Mouse (Mus musculus) limb, embryonic 14.5 days (tissue): Measurements from ENCODE around the gene Emp3. TPM values are rescaled to one million over a fixed set of nuclear protein-coding genes. Genes with fewer than 3 reads are reported as not detected.

Source experiments
- ATAC-seq: fragments of 200-750 bp; cut with Nextera tagmentation; 2 replicates; pipeline ENCODE4 v1.8.0; 2017; ENCODE audit warnings: low read depth, moderate number of reproducible peaks, moderate TSS enrichment; ENCODE audit not compliant: low FRiP score
- DNase-seq: peaks from one replicate; pipeline ENCODE4 v3.0.0-alpha.2; 2015; ENCODE audit warnings: low spot score
- H3K27ac ChIP-seq: fragments of 300-500 bp; sonication (generic); replicated peaks from 2 replicates; pipeline ENCODE4 v1.5.1; 2014; ENCODE audit warnings: low read depth, mild to moderate bottlenecking, low read length, moderate library complexity, mixed read lengths
- H3K27me3 ChIP-seq: fragments of 300-500 bp; sonication (generic); 2 replicates; pipeline ENCODE4 v1.6.1; 2014; ENCODE audit warnings: low read length, mixed read lengths; ENCODE audit not compliant: control insufficient read depth, insufficient read depth
- H3K36me3 ChIP-seq: fragments of 300-500 bp; sonication (generic); 2 replicates; pipeline ENCODE4 v1.6.1; 2014; ENCODE audit warnings: mild to moderate bottlenecking, low read length, moderate library complexity, mixed read lengths; ENCODE audit not compliant: control insufficient read depth, insufficient read depth
- H3K4me1 ChIP-seq: fragments of 300-500 bp; sonication (generic); 2 replicates; pipeline ENCODE4 v1.6.1; 2014; ENCODE audit warnings: antibody characterized with exemption, low read length, mixed read lengths; ENCODE audit not compliant: control insufficient read depth, insufficient read depth
- H3K4me2 ChIP-seq: fragments of 300-500 bp; sonication (generic); replicated peaks from 2 replicates; pipeline ENCODE4 v1.6.1; 2014; ENCODE audit warnings: low read depth, mild to moderate bottlenecking, low read length, moderate library complexity; ENCODE audit not compliant: severe bottlenecking
- H3K4me3 ChIP-seq: fragments of 300-500 bp; sonication (generic); replicated peaks from 2 replicates; pipeline ENCODE4 v1.5.1; 2014; ENCODE audit warnings: low read length
- H3K9ac ChIP-seq: fragments of 300-500 bp; sonication (generic); 2 replicates; pipeline ENCODE4 v1.6.1; 2014; ENCODE audit warnings: mild to moderate bottlenecking, low read depth, low read length, moderate library complexity; ENCODE audit not compliant: severe bottlenecking
- H3K9me3 ChIP-seq: fragments of 300-500 bp; sonication (generic); 2 replicates; pipeline ENCODE4 v1.6.1; 2016; ENCODE audit warnings: low read length; ENCODE audit not compliant: control insufficient read depth
- POLR2A ChIP-seq: fragments of 200-500 bp; IDR thresholded peaks from 2 replicates; pipeline ENCODE4 v1.8.0; 2012; ENCODE audit warnings: inconsistent platforms, mild to moderate bottlenecking, moderate library complexity, borderline replicate concordance; ENCODE audit not compliant: insufficient read depth, insufficient read length; ENCODE audit errors: extremely low read depth
- WGBS: fragments of 180-500 bp; shearing (Covaris S2); extraction: QIAGEN DNeasy Blood & Tissue Kit; methylation state at CpG from one replicate; pipeline ENCODE4 v1.1.7; 2014; 5-methylcytosine and 5-hydroxymethylcytosine counted together
- polyA plus RNA-seq, 2 experiments: library from polyadenylated mRNA; depleted of rRNA in 1 of 2; stranded (reverse) in 1 of 2; unstranded in 1 of 2; fragments of >200 nt; fragmentation: Nextera tagmentation in 1 of 2; extraction: Ambion mirVana in 1 of 2; gene quantifications; 2 replicates each; pipeline versions ENCODE4 v1.2.1 to v1.2.3; 2012 to 2014

Emp3 gene
- polyA plus RNA-seq, 2 experiments, result 201 to 318 TPM

DNA sequence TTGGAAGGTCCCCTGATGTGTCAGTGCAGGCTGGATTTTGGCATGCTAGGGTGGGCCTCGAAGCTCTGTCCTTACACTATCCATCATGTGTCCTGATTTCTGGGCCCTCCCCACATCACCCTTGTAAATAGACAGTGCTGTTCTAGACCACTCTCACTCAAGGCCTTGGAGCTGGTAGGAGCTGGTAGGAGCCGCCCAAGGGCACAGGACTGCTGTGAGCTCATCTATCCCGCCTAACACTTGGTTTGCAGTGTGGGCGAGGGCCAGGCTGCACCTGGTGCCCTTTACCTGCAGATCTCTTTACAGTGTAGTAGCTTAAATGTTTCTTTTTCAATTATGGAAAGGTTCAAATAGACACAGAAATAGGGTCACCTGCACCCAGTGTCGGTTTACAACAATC, 6.2 kb downstream of the Emp3 start:
- Histone ChIP-seq H3K9me3 (no peaks in the 10 kb centered on the region), H3K27ac (no peak overlapping the region), H3K4me2 (no peak overlapping the region), H3K4me3 (no peak overlapping the region), H3K4me1 (peaks cover 32% of the 10 kb centered on the region), H3K27me3 (no peaks in the 10 kb centered on the region), H3K9ac (no peak overlapping the region), H3K36me3 (peaks cover 23% of the 10 kb centered on the region; the same call in 1 of the 2 replicates)
- DNase-seq (no peak), ATAC-seq (no peak)
- 88% methylated on average over 5 of the region's 5 CpGs for WGBS
- TF ChIP-seq POLR2A, result no peak

GRCm38 (mm10) chr7:45914067-45914466, 7.1 kb downstream of the Emp3 start:
- TF ChIP-seq POLR2A, result no peak
- Histone ChIP-seq H3K9ac (no peak overlapping the region), H3K27me3 (no peaks in the 10 kb centered on the region), H3K27ac (no peak overlapping the region), H3K4me1 (peaks cover 22% of the 10 kb centered on the region), H3K36me3 (peaks cover 31% of the 10 kb centered on the region), H3K9me3 (no peaks in the 10 kb centered on the region), H3K4me2 (no peak overlapping the region), H3K4me3 (no peak overlapping the region)
- no peak for ATAC-seq
- WGBS, result 82% methylated on average over 6 of the region's 6 CpGs
- no peak for DNase-seq

DNA sequence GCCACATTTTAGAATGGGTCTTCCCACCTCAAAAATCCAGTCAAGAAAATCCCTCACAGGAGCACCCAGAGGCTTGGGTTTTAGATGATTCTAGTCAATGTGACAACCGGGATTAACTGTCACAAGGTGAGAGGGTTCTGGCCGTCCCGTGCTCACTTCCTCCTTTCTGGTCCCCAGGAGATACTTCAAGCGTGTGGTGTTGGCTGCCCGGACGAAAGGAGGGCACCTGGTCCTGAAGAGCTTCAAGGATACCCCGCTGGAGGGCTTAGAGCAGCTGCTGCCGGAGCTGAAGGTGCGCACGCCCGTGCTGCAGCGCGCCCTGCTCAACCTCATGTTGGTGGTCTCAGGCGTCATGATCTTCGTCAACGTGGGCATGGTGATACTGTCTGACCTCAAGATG, 12.1 kb downstream of the Emp3 start:
- Histone ChIP-seq H3K4me2 (no peak overlapping the region), H3K9me3 (no peaks in the 10 kb centered on the region), H3K27me3 (no peaks in the 10 kb centered on the region), H3K4me1 (no peaks in the 10 kb centered on the region), H3K9ac (no peak overlapping the region), H3K27ac (no peak overlapping the region), H3K4me3 (no peak overlapping the region), H3K36me3 (peaks cover 26% of the 10 kb centered on the region)
- DNase-seq, result no peak
- TF ChIP-seq POLR2A, result no peak
- no peak for ATAC-seq
- WGBS, result 92% methylated on average over 16 of the region's 16 CpGs

DNA sequence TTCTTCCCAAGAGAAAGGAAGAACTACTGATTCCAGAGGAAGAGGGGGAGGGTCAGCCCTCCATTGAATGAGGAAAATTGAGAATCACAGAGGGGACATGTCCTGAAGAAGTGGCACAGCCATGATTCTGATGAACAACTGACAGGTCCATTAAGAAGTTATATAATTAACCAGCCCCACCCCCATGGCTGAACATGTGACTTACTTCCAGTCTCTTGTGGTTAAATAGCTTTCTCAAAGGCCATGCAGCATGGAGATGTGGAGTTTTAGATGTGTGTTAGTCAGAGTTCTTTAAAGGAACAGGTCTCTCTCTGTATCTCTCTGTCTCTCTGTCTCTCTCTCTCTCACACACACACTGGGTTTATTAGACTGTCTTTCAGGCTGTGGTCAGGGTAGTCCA, 12.8 kb downstream of the Emp3 start:
- no peak overlapping the region for H3K4me3 ChIP-seq
- H3K27me3 ChIP-seq, result no peaks in the 10 kb centered on the region
- no peak overlapping the region for H3K4me2 ChIP-seq
- no peak for TF ChIP-seq POLR2A
- peaks cover 26% of the 10 kb centered on the region for H3K36me3 ChIP-seq
- no peaks in the 10 kb centered on the region for H3K9me3 ChIP-seq
- no peak for ATAC-seq
- no peaks in the 10 kb centered on the region for H3K4me1 ChIP-seq
- H3K9ac ChIP-seq, result no peak overlapping the region
- DNase-seq, result no peak
- H3K27ac ChIP-seq, result no peak overlapping the region

GRCm38 (mm10) chr7:45906622-45907021, 14.6 kb downstream of the Emp3 start:
- H3K4me3 ChIP-seq, result no peak overlapping the region
- no peak overlapping the region for H3K9ac ChIP-seq
- H3K27me3 ChIP-seq, result no peaks in the 10 kb centered on the region
- H3K27ac ChIP-seq, result no peak overlapping the region
- TF ChIP-seq POLR2A, result no peak
- 92% methylated on average over 9 of the region's 9 CpGs for WGBS
- H3K36me3 ChIP-seq, result peaks cover 26% of the 10 kb centered on the region
- no peaks in the 10 kb centered on the region for H3K9me3 ChIP-seq
- ATAC-seq (no peak), DNase-seq (no peak)
- no peaks in the 10 kb centered on the region for H3K4me1 ChIP-seq
- H3K4me2 ChIP-seq, result no peak overlapping the region

DNA sequence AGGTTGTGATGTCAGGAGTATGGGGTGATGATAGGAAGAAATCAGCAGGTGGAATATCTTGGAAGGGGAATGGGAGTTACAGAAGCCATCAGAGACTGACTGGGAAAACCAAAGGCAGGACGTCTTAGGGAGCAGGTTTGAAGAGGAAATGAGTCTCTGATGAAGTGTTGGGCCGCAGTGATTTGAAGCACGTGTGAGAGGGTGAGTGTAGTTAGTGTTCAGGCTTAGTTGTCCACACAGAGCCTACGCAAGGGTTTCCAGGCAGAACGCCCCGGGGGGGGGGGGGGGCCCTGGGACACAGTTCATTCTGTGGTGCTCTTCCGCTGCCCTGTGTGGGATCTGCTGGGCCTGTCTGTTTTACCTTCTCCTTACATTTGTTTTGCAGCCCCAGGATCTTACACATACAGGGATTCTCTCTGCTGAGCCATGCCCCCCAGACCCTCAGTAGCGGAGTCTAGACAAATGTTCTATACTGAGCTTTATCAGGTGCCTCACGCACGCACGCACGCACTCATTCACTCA, 18.7 kb downstream of the Emp3 start:
- 0 out of 2 replicates have a peak overlapping the region, but pooled peaks have one; percentile 19 for H3K27ac ChIP-seq
- H3K36me3 ChIP-seq, result 0 out of 2 replicates have a peak, but pooled peaks cover 4% of the 10 kb centered on the region
- H3K9me3 ChIP-seq, result no peaks in the 10 kb centered on the region
- 57% methylated on average over 11 of the region's 12 CpGs for WGBS
- DNase-seq (no peak), ATAC-seq (no peak)
- TF ChIP-seq POLR2A, result no peak
- no peak overlapping the region for H3K4me3 ChIP-seq
- H3K4me2 ChIP-seq, result no peak overlapping the region
- H3K4me1 ChIP-seq, result peaks cover 5% of the 10 kb centered on the region; the same call in 1 of the 2 replicates
- H3K9ac ChIP-seq, result no peak overlapping the region
- H3K27me3 ChIP-seq, result no peaks in the 10 kb centered on the region
